Mouse (Mus musculus) urinary bladder, postnatal 4 days (tissue): Measurements from ENCODE around the gene Zfp326.

Source experiments
- DNase-seq, 2 experiments: peaks; one replicate each; pipeline ENCODE4 v3.0.0; 2021 to 2022; ENCODE audit warnings: low spot score in 2 of 2

The Zfp326 gene

DNA sequence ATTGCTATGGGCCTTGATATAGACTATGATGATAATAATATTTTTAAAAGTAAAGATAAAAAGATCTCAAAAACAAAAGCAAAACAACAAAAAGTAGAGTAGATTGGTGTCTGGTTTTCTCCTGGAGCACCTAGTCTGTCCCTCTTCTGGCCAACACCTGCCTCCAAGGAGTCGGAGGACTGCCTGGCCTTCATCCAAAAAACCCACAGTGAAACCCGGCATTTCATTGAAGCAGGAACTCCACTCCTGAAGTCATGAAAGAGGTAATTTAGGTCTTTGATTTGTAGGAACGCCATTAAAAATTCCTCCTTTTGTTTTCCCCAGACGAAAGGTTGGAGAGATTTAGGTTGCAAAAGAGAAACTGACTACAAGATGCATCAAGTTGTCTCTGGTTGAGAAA, 8.9 kb upstream of the Zfp326 start:
- no peak for DNase-seq

DNA sequence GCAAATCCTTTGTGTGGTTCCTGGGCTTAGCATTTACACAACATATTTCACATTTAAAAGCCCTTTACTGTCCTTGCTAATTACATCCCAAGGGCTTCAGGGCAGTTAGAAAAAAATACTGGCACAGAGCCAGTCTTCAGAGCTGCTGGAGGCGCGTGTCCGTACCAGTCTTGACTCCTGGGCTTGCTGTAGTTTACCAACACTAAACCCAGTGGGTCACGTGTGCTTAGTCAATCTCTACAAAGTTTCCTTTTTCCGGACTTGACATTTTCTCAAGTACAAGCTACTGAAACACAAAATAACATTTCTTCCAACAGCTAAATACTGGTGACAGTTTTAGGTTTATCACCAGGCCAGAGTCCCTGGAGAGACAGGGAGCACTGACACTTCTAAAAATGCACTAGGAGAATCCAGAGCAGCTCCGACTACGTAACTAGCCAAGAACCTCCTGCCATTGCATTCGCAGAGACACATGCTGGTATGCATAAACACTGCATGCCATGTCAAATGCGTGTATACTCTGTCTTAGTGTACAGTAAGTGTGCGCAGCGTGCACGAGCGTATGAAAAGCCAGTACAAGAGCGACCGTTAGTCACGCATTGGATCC, 8.4 kb upstream of the Zfp326 start:
- no peak for DNase-seq

DNA sequence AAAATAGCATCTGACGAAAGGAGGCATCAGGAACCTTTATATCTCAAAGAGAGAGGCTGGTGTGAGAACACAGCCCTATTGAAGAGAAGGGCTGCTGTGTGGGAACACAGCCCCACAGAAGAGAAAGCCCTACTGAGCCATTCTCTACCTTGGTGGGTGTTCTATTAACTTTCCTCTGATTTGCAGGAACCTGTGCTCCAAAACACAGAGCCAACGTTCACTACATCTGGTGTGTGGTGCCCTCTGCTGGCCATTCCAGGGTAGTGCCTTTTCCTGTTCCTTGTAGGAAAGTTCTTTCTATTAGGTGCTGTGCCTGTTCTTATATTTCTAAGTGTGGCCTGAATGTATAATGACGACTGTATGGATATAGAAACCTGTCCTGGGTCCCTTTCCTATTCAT, 7.8 kb upstream of the Zfp326 start:
- DNase-seq: peak; percentile 59 to 86

- DNase-seq: no peak
Measured at GRCm38 (mm10) chr5:105869739-105870138, 6.6 kb upstream of the Zfp326 start.

GRCm38 (mm10) chr5:105871140-105871539, 5.2 kb upstream of the Zfp326 start:
- no peak for DNase-seq

- DNase-seq: no peak
Measured at GRCm38 (mm10) chr5:105872176-105872575, 4.2 kb upstream of the Zfp326 start.

DNA sequence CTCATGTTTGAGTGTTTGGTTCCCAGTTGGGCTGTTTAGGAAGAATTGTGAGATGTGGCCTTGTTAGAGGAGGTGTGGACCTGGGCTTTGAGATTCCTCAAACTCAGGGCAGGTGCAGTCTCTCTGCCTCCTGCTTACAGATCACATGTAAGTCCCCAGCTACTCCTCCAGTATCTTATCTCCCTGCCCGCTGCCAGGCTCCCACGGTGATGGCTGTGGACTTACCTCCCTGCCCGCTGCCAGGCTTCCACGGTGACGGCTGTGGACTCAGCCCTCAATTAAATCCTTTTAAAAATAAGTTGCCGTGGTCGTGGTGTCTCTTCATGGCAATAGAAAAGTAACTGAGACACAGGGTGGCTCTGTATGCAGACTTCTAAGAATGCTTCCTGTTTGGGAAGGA, 3.4 kb upstream of the Zfp326 start:
- DNase-seq: no peak

DNA sequence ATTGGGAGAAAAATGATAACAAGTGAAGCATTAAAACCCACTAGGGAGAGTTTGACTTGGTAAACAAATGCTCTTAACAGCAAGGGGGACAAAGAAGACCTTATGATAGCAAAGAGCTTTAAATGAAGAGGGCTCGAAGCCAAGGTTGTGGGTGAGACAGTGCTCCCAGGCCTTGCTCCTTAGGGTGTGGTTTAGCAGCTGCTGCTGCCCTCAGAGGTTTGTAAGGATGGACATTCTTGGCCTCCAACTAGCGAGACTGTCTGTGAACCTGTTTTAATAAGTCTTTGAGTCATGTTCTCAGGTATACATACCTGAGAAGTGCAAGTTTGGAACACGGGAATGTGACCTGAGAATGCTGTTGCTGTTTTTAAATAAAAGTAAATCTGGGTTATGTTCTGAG, 2.6 kb upstream of the Zfp326 start:
- DNase-seq: no peak

DNA sequence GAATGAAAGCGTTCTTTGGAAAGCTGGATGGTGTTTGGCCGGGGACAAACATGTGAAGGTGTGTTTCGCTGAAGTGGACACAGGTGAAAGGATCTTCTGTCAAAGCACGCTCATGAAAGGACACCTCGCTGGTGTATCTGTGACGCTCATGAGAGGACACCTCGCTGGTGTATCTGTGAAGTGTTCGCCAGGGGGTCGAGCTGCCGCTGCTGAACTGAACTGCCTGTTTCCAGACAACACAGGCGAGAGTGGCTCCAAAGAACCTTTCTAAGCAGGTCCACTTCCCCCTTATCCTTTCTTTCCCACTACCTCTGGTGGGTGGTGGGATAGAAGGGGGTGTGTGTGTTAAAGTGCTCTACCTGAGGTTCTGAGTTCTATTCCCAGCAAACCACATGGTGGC, 1.9 kb upstream of the Zfp326 start:
- DNase-seq: no peak

DNA sequence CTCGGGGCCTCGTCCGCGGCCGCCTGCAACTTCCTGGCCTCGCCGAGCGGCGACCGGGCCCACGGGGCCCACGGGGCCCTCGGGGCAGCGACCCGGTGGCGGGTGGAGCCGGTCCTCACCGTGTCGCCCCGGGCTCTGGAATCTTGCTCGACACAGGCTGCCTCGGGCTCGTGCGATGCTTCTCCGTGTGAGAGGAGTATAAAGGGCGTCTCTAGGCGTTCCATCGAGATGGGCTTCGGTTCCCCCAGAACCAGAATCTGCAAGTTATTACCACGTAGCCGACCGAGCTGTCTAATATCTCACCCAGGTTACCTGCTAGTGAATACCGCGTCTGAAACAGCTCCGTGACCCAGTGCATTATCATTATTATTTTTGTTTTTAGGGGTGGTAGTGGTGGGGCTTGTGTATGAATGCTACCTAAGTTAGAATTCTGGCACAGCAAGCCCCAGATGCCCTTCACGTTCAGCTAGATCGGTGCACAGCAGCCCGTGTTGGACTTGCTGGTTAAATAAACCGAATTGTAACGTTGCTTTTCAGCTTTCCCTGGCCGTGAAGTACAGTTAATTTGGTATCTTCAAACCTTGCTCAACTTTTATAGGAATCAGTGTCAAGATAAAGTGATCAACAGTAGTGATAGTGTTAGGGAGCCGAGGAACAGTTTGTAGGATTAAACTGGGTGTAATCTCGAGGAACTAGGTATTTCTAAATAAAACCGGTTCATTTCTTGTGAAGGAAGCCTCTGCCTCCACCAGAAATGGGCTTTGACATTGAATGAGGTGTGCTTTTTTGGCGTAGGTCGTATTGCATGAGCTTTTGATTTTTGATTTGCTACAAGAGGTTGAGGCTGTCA, 785 bp downstream of the Zfp326 start:
- no peak for DNase-seq

GRCm38 (mm10) chr5:105887317-105887716, 11.0 kb downstream of the Zfp326 start:
- DNase-seq: no peak

- DNase-seq: no peak
Measured at GRCm38 (mm10) chr5:105898161-105898560, 21.8 kb downstream of the Zfp326 start.

- DNase-seq: no peak
Measured at GRCm38 (mm10) chr5:105909209-105909608, 32.8 kb downstream of the Zfp326 start.

DNA sequence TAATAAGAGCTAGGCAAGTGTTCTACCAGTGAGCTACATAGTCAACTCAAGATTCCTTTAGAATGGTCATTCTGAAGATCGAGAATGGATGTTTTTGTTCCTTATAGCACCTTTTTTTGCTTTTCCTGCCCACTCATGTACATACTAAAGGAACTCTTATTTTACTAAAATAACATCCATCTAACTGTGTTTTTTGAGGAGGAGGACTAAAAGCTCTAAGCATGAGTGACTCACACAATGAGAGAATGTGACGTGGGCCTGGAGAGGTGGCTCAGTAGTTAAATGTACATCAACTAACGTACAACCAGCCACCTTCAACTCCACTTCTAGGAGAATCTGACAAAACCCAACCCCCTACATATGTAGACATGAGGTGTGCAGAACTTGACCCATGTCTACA, 33.3 kb downstream of the Zfp326 start:
- no peak for DNase-seq

- no peak for DNase-seq
Measured at GRCm38 (mm10) chr5:105911498-105911897, 35.1 kb downstream of the Zfp326 start.

GRCm38 (mm10) chr5:105917398-105917797, 41.0 kb downstream of the Zfp326 start:
- no peak for DNase-seq

GRCm38 (mm10) chr5:105918289-105918688, 41.9 kb downstream of the Zfp326 start:
- DNase-seq: no peak

GRCm38 (mm10) chr5:105922818-105923487, 46.6 kb downstream of the Zfp326 start:
- no peak for DNase-seq

DNA sequence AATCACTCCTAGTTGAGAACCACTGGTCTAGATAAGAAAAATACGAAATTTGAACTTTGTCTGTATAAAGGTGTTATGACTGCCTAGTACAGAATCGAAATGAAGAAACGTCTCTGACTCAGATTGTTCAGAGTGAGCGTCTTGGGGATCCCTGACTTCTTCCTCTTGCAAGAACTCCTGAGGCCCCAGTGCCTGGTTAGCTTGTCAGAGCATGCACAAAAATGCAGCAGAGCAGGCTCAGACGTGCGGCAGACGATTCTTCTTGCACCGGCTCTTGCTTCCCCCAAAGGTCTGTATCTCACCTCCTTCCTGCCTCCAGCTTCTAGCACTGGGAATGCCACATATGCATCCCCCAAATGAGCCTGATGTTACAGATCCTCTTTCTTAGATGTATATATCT, 48.0 kb downstream of the Zfp326 start:
- DNase-seq: no peak

GRCm38 (mm10) chr5:105925568-105926255, 49.3 kb downstream of the Zfp326 start:
- no peak for DNase-seq

GRCm38 (mm10) chr5:105930282-105930681, 53.9 kb downstream of the Zfp326 start:
- no peak for DNase-seq

DNA sequence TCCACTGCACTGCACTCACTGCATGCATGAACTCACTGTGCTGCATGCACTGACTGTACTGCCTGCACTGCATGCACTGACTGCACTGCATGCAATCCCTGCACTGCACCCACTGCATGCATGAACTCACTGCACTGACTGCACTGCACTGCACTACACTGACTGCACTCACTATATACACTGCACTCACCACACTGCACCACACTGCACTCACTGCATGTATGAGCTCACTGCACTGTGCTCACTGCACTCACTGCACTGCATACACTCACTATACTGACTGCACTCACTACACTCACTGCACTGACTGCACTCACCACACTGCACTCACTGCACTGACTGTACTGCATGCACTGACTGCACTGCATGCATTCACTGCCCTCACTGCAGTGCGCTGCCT, 56.0 kb downstream of the Zfp326 start:
- DNase-seq: no peak
